Mouse (Mus musculus): Measurements from ENCODE around the gene Oaz1.

Gene Oaz1

DNA sequence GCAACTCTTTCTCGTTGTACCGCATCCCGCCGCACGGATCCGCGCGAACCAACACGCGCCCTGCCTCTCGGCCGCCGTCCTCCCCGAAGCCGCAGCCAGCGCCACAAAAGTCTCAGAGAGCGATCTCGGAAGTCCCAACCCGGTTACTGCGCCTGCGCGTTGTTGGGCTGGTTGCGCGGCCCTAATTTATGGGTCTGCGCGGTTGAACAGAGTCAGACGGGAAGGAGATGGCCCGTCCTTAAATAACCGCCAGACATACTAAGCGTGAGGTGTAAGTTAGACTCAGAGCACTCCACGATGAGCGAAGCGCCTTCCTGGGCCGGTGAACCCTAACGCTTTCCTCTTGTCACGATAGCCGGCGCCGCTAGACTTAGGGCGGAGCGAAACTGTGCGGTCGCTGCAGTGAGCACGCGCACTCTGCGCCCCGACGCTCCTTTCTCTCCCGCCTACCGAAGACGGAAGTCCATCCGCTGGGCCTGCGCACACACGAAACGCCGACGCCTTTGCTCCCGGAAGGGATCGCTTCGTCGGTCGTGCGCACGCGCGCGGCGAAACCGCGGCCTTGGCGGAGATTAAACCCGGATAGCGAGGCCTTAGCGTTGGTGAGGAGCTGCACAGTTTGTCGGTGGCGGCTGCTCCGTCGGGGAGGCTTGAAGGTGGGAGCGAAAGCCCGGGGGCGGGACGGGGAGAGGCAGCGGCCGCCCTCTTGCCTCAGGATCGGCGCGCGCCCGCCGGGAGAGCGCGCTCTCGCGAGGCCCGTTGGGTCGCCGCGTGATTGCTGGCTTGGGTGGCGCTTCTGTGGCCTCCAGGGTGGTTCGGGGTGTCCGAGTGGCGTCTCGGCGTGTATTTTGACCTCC lies 28.1 kb upstream of the Oaz1 start, which contains the start of the genes Sf3a2 and Plekhj1:
Gene Sf3a2, plus strand, starts transcription at position 49 of the 857 bp plus-strand sequence.
Gene Plekhj1, minus strand, starts transcription at position 477 of the 857 bp plus-strand sequence.
- in situ Hi-C loops (cut with MboI; ENCODE audit: low pct_unique_long_range_greater_than_20kb in 1 of 2, low sequenced_read_pairs in 2 of 2, unreplicated experiment in 1 of 2), result no loop called here

DNA sequence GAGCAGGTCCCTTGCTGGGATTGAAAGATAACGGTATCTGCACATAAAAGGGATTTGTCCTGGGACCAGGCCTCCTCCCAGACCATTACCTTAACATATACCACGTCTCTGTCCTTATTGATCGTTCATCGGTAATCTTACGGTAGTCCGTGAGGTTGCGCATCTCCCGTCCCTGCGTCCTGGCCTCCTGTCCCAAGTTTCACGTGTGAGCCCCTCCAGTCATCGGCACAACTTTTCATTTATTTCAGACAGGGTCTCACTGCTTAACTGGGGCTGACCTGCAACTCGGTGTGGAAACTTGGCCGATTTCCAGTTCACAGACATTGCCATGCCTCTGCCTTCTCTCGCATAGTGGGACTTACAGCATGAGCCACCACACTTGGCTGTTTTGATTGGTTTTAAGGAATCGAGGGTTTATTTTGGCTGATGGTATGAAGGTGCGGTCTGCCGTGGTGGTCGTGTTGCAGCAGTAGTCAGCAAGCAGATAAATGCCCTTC lies 27.3 kb upstream of the Oaz1 start:
- in situ Hi-C loops (cut with MboI; ENCODE audit: low pct_unique_long_range_greater_than_20kb in 1 of 2, low sequenced_read_pairs in 2 of 2, unreplicated experiment in 1 of 2), result no loop called here

DNA sequence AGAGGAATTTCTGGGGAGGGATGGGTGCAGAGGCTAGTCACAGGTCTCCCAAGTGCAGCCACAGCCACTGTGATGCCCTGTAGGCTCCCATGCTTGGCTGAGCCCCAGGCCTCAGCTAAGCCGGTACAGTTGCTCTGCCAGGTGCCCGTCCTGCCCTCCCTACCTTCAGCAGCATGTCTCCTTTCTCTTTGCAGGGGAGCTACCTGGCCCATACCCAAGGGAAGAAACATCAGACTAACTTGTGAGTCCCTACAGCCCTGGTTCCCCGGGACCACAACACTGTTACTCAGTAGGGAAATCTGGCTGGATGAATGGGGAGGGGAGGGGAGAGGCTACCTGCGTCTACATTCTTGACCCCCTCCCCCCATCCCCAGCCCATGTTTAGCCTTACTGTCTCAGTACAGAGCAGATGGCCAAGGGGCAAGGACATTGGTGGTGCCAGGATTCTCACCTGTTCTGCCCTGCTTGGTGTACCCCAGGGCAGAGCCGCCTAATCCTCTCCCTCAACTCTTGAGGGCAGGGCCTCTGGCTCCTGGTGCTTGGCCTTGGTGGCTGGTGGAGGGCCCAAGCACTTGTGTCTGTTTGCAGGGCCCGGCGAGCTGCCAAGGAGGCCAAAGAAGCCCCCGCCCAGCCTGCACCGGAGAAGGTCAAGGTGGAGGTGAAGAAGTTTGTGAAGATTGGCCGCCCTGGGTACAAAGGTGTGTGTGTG lies 24.1 kb upstream of the Oaz1 start:
- in situ Hi-C loops (cut with MboI; ENCODE audit: low pct_unique_long_range_greater_than_20kb in 1 of 2, low sequenced_read_pairs in 2 of 2, unreplicated experiment in 1 of 2), result no loop called here

DNA sequence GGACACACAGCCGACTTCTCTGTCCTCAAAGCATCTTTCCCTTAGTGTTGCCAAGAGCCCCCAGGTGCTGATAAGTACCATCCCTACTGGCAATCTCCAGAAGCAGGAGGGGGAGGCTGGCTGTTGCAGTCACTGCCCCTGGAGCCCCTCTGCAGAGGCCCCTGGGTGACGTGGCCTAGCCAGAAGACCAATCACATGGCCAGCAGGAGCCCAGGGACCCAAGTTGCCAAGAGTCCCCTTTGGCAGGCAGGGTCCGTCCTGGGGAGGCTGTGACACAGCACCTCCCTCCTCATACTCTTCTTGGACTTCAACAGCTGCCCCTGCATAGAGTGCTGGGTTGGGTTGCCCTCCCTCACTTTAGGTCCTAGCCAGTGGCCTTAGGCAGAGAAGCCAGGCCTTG lies 23.5 kb upstream of the Oaz1 start:
- in situ Hi-C loops (cut with MboI; ENCODE audit: low pct_unique_long_range_greater_than_20kb in 1 of 2, low sequenced_read_pairs in 2 of 2, unreplicated experiment in 1 of 2), result no loop called here

DNA sequence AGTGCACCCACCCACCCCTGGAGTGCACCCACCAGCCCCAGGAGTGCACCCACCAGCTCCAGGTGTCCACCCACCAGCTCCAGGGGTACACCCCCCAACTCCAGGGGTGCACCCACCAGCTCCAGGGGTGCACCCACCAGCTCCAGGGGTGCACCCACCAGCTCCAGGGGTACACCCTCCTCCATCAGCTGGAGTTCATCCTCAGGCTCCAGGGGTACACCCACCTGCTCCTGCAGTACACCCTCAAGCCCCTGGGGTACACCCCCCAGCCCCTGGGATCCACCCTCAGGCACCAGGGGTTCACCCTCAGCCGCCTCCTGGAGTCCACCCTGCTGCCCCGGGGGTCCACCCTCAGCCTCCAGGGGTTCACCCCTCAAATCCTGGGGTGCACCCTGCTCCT lies 22.1 kb upstream of the Oaz1 start:
- in situ Hi-C loops (cut with MboI; ENCODE audit: low pct_unique_long_range_greater_than_20kb in 1 of 2, low sequenced_read_pairs in 2 of 2, unreplicated experiment in 1 of 2), result no loop called here

DNA sequence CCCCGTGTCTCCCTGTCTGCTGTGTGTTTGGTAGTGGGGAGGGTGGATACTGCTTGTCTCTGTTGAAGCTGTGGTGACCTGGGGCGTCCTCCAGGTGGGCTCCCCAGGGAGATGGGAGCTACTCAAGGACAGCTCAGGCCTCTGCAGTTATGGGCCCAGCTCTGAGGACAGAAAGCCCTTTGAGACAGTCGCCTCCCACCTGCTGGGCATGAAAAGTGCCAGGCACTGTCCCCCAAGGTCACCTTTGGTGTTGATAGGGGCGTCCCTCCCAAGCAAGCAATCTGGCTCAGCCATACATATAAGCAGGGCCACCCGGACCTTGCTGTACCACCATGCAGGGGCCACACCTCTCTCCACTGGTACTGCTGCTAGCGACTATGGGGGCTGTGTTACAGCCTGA lies 21.5 kb upstream of the Oaz1 start, which contains the start of gene Amh:
Gene Amh, plus strand, starts transcription at position 328 of the 400 bp plus-strand sequence.
- in situ Hi-C loops (cut with MboI; ENCODE audit: low pct_unique_long_range_greater_than_20kb in 1 of 2, low sequenced_read_pairs in 2 of 2, unreplicated experiment in 1 of 2), result loop anchor here in 1 of 2 experiments (5.0 kb wide), 1 partner anchor 58 kb away; no protein-coding TSS in a partner anchor

DNA sequence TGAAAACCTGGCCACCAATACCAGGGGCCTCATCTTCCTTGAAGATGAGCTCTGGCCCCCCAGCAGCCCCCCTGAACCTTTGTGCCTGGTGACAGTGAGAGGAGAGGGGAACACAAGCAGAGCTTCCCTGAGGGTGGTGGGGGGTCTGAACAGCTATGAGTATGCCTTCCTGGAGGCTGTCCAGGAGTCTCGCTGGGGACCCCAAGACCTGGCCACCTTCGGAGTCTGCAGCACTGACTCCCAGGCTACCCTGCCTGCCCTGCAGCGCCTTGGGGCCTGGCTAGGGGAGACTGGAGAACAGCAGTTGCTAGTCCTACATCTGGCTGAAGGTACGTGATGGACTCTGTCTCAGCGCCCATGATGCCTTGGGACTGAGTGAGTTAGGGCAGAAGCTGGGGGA lies 21.1 kb upstream of the Oaz1 start:
- in situ Hi-C loops (cut with MboI; ENCODE audit: low pct_unique_long_range_greater_than_20kb in 1 of 2, low sequenced_read_pairs in 2 of 2, unreplicated experiment in 1 of 2), result loop anchor here in 1 of 2 experiments (5.0 kb wide), 1 partner anchor 58 kb away; no protein-coding TSS in a partner anchor

DNA sequence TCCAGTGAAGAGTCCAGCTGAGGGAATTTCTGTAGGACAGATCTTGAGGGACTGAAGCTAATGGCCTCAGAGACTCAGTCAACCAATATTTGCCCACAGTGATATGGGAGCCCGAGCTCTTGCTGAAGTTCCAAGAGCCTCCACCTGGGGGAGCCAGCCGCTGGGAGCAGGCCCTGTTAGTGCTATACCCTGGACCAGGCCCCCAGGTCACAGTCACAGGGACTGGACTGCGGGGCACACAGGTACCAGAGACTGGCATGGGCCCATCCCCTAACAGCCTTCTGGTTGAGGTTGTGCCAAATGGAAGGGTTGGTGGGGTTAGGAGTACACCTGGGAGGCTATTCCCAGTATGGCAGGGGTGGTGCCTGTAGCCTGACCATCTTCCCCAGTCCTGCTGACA lies 20.5 kb upstream of the Oaz1 start:
- in situ Hi-C loops (cut with MboI; ENCODE audit: low pct_unique_long_range_greater_than_20kb in 1 of 2, low sequenced_read_pairs in 2 of 2, unreplicated experiment in 1 of 2), result loop anchor here in 1 of 2 experiments (5.0 kb wide), 1 partner anchor 59 kb away; no protein-coding TSS in a partner anchor

DNA sequence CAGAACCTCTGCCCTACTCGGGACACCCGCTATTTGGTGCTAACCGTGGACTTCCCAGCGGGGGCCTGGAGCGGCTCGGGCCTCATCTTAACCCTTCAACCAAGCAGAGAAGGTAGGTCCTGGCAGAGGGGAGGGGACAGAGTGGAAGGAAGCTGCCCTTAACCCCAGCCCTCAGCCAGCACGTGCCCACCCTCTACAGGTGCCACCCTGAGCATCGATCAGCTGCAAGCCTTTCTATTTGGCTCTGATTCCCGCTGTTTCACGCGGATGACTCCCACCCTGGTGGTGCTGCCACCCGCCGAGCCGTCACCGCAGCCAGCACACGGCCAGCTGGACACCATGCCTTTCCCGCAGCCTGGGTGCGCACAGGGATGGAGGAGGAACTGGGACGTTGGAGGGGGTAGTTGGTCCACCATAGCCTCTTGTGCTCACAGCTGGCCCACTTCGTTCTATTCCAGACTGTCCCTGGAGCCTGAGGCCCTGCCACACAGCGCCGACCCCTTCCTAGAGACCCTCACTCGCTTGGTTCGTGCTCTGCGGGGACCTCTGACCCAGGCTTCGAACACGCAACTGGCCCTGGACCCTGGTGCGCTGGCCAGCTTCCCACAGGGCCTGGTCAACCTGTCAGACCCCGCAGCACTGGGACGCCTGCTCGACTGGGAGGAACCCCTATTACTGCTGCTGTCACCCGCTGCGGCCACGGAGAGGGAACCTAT lies 20.0 kb upstream of the Oaz1 start:
- in situ Hi-C loops (cut with MboI; ENCODE audit: low pct_unique_long_range_greater_than_20kb in 1 of 2, low sequenced_read_pairs in 2 of 2, unreplicated experiment in 1 of 2), result loop anchor here in 1 of 2 experiments (5.0 kb wide), 1 partner anchor 59 kb away; no protein-coding TSS in a partner anchor

DNA sequence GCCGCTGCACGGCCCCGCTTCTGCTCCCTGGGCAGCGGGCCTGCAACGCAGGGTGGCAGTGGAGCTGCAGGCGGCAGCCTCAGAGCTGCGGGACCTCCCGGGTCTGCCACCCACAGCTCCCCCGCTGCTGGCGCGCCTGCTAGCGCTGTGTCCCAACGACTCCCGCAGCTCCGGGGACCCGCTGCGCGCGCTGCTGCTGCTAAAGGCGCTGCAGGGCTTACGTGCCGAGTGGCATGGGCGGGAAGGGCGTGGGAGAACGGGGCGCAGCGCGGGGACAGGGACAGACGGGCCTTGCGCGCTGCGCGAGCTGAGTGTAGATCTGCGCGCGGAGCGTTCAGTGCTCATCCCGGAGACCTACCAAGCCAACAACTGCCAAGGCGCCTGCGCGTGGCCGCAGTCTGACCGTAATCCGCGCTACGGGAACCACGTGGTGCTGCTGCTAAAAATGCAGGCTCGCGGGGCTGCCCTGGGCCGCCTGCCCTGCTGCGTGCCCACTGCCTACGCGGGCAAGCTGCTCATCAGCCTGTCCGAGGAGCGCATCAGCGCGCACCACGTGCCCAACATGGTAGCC lies 19.3 kb upstream of the Oaz1 start:
- in situ Hi-C loops (cut with MboI; ENCODE audit: low pct_unique_long_range_greater_than_20kb in 1 of 2, low sequenced_read_pairs in 2 of 2, unreplicated experiment in 1 of 2), result loop anchor here in 1 of 2 experiments (5.0 kb wide), 1 partner anchor 60 kb away; no protein-coding TSS in a partner anchor

DNA sequence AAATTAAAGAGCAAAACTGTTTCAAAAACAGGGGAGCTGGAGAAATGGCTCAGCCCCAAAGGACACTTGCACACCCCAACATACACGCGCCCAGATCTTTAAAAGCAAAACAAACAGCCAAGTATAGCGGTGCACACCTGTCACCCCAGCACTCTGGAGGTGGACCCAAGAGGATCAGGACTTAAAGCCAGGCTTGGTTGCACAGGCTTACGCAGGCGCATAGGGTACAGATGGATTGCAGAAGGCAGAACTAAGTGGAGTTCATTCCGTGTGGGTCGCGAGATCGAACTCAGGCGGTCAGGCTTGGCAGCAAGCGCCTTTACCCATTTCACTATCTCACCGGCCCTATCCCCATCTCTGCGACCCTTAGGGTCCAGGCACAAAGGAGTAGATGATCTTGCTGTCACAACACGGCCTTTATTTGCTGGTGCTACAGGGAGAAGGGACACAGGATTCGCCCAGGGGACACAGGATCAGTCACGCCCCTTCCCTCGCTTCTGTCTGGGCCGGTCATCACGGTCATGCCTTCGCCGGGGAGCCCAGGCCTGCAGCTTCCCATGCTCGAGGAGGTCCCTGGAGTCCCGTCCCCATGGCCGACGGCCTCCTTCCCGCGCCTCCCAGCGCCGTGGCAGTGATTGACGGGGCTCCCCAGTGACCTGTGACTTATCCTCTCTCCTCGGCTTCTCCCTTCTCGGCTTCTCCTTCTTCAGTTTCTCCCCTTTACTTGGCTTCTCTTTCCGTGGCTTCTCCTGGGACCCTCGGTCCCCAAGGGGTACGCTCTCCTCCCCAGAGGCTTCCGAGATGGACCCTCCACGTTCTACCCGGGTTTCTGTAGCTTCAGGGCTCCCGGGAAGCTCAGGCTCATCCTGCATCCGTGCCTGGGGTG lies 18.1 kb upstream of the Oaz1 start:
- in situ Hi-C loops (cut with MboI; ENCODE audit: low pct_unique_long_range_greater_than_20kb in 1 of 2, low sequenced_read_pairs in 2 of 2, unreplicated experiment in 1 of 2), result loop anchor here in 1 of 2 experiments (5.0 kb wide), 1 partner anchor 61 kb away; no protein-coding TSS in a partner anchor

DNA sequence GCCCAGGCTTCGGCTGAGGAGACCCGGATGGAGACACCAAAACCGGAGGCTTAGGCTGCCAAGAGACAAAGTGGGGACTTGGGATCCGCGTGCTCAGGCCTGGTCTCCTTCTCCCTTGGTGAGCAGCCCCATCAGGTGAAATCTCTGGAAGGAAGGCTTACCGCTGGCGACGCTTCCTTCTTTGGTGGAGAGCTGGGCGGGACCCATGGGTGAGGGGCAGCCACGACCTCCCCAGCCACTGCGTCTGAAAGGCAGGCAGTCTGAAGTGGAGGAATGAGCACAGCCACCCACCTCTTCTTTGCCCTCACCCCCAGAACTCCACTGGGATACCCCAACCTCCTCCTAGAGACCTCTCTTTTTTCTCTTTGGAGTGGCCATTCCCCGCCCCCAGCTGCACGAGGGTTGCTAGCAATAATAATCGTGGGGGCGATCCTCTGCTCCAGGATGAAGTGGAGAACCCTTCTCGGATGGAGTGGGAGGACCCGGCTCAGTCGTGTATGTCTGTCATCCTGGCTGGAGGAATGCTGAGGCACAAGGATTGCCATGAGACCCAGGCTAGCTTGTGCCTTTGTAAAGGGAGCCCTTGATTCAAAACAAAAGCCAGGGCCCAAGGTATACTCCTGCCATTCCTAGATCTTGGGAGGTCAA lies 17.3 kb upstream of the Oaz1 start:
- in situ Hi-C loops (cut with MboI; ENCODE audit: low pct_unique_long_range_greater_than_20kb in 1 of 2, low sequenced_read_pairs in 2 of 2, unreplicated experiment in 1 of 2), result loop anchor here in 1 of 2 experiments (5.0 kb wide), 1 partner anchor 62 kb away; no protein-coding TSS in a partner anchor

DNA sequence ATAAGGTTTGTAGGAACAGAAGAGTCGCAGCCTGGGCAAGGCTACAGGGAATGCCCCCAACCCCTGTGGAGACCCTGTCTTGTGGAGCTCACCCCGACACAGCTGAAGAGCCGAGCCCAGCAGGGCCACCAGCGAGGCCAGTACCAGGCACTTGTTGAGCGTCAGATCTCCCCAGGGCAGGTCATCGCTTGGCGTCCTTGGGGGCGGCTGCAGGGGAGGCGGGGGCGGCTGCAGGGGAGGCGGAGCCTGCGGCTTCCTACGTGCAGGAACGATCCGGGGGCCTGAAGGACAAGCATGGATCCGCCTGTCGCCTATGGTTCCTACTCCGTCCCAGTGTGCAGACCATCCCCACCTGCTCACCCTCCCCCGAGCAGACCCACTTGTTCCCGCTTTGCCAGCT lies 16.4 kb upstream of the Oaz1 start:
- in situ Hi-C loops (cut with MboI; ENCODE audit: low pct_unique_long_range_greater_than_20kb in 1 of 2, low sequenced_read_pairs in 2 of 2, unreplicated experiment in 1 of 2), result no loop called here

DNA sequence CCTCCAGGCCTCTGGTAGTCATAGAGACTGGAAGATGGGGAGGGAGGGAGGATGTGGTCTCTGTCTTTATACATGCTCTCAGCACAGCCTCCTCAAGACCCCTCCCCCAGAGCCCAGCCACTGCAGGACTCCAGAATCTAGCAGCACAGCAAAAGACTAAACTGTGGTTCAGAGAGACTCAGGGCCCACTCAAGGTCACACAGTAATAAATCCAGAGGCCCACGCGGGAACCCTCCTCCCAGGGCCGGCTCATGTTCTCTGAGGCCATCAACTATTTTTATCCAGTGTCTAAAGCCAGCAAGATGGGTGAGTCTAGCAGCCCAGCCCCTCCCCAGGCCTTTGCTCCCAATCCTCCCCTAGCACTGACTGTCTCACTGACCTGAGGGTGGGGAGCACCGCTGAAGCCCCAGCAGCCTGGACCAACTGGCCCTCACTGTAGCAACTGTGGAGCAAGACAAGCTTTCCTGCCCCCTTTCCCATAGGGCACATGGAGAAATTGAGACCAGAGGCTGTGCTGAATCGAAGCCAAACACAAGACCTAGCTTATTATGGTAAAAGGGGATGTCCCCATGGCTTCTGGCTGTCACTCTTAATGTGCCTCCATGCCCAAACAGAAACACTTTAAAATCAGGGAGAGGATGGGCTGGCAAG lies 13.9 kb upstream of the Oaz1 start:
- in situ Hi-C loops (cut with MboI; ENCODE audit: low pct_unique_long_range_greater_than_20kb in 1 of 2, low sequenced_read_pairs in 2 of 2, unreplicated experiment in 1 of 2), result no loop called here

DNA sequence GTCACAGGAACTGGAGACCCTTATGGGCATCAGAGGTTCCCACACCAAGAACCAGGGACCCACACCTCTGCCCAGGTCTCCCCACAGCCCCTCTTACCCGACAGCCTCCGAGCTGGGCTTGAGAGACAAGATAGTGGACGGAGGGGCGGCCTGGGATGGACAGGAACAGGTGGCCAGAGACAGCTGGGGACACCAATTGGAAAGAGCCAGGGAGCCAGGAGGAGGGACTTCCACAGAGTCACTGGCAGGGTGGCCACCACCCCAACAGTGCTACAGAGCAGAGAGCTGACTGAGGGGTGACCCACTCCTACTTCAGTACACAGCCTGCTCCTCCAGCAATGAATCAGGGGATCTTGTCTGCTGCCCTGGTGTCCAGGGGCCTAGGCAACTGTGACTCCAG lies 13.1 kb upstream of the Oaz1 start, which contains the start of gene Jsrp1:
Gene Jsrp1, minus strand, starts transcription at position 133 of the 400 bp plus-strand sequence.
- in situ Hi-C loops (cut with MboI; ENCODE audit: low pct_unique_long_range_greater_than_20kb in 1 of 2, low sequenced_read_pairs in 2 of 2, unreplicated experiment in 1 of 2), result no loop called here

DNA sequence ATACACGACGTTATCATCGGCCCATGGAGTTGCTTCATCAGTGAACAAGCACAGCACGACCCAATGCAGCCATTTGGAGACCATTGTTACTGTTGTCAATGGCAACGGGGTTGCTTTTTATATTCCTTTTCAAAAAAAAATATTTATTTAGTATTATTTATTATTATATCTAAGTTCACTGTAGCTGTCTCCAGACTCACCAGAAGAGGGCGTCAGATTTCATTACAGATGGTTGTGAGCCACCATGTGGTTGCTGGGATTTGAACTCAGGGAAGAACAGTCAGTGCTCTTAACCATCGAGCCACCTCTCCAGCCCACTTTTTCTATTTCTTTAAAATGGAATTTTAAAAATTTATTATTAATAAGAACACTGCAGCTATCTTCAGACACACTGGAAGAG lies 11.7 kb upstream of the Oaz1 start:
- in situ Hi-C loops (cut with MboI; ENCODE audit: low pct_unique_long_range_greater_than_20kb in 1 of 2, low sequenced_read_pairs in 2 of 2, unreplicated experiment in 1 of 2), result no loop called here
